Mouse (Mus musculus) thymus, adult 2 months (tissue): ENCODE results near the gene Rasip1.

Experiments
- CTCF ChIP-seq: fragments of 200-500 bp; IDR thresholded peaks from 2 replicates; pipeline ENCODE4 v1.5.1; 2012; ENCODE audit warnings: mild to moderate bottlenecking, control low read depth, low read length, moderate library complexity, borderline replicate concordance; ENCODE audit not compliant: control insufficient read depth, poor library complexity, insufficient read depth; ENCODE audit errors: extremely low read depth
- POLR2A ChIP-seq: fragments of 200-500 bp; IDR thresholded peaks from 2 replicates; pipeline ENCODE4 v1.6.1; 2012; ENCODE audit warnings: mild to moderate bottlenecking, low read length, control low read depth, moderate library complexity; ENCODE audit not compliant: control insufficient read depth, poor library complexity, insufficient read depth; ENCODE audit errors: extremely low read depth

- TF ChIP-seq CTCF (no peak), POLR2A (no peak)
These were observed 10.4 kb downstream of the Rasip1 start for GRCm38 (mm10) chr7:45637710-45638109.
